Mouse (Mus musculus): ENCODE measurements around the gene Mgll.

Mgll gene

GRCm38 (mm10) chr6:88717143-88718032 lies 6.8 kb upstream of the Mgll start:
- no peak for DNase-seq (ENCODE audit: low spot score)

GRCm38 (mm10) chr6:88718033-88718725 lies 6.0 kb upstream of the Mgll start:
- DNase-seq (ENCODE audit: low spot score): no peak

- no peak for DNase-seq (ENCODE audit: low spot score)
Observed at GRCm38 (mm10) chr6:88721059-88721458, 3.2 kb upstream of the Mgll start.

- no peak for DNase-seq (ENCODE audit: low spot score)
Observed at GRCm38 (mm10) chr6:88722906-88723305, 1.3 kb upstream of the Mgll start.

- DNase-seq (ENCODE audit: low spot score): no peak
Observed at GRCm38 (mm10) chr6:88723806-88724312, 353 bp upstream of the Mgll start.

- no peak for DNase-seq (ENCODE audit: low spot score)
Observed at GRCm38 (mm10) chr6:88725590-88725989, 1.4 kb downstream of the Mgll start.

GRCm38 (mm10) chr6:88726252-88727211 lies 2.3 kb downstream of the Mgll start:
- peak; percentile 43 for DNase-seq (ENCODE audit: low spot score)

GRCm38 (mm10) chr6:88727490-88727889 lies 3.3 kb downstream of the Mgll start:
- DNase-seq (ENCODE audit: low spot score): no peak

- no peak for DNase-seq (ENCODE audit: low spot score)
Observed at GRCm38 (mm10) chr6:88728054-88728453, 3.8 kb downstream of the Mgll start.

GRCm38 (mm10) chr6:88728515-88728914 lies 4.3 kb downstream of the Mgll start:
- no peak for DNase-seq (ENCODE audit: low spot score)

- DNase-seq (ENCODE audit: low spot score): peak; percentile 51
Observed at GRCm38 (mm10) chr6:88731211-88731751, 7.1 kb downstream of the Mgll start.

GRCm38 (mm10) chr6:88731991-88732390 lies 7.8 kb downstream of the Mgll start:
- no peak for DNase-seq (ENCODE audit: low spot score)

- no peak for DNase-seq (ENCODE audit: low spot score)
Observed at GRCm38 (mm10) chr6:88732643-88733613, 8.7 kb downstream of the Mgll start.

GRCm38 (mm10) chr6:88736337-88736736 lies 12.1 kb downstream of the Mgll start:
- DNase-seq (ENCODE audit: low spot score): no peak

- no peak for DNase-seq (ENCODE audit: low spot score)
Observed at GRCm38 (mm10) chr6:88736741-88737508, 12.7 kb downstream of the Mgll start.

- no peak for DNase-seq (ENCODE audit: low spot score)
Observed at GRCm38 (mm10) chr6:88737509-88737888, 13.3 kb downstream of the Mgll start.

- DNase-seq (ENCODE audit: low spot score): no peak
Observed at GRCm38 (mm10) chr6:88741041-88741440, 16.8 kb downstream of the Mgll start.

- no peak for DNase-seq (ENCODE audit: low spot score)
Observed at GRCm38 (mm10) chr6:88741791-88742190, 17.6 kb downstream of the Mgll start.

- DNase-seq (ENCODE audit: low spot score): no peak
Observed at GRCm38 (mm10) chr6:88742286-88743011, 18.2 kb downstream of the Mgll start.

All from left cerebral cortex, adult 11 months (tissue).